Mouse (Mus musculus): ENCODE results near the gene Wdr73. TPM values are rescaled to one million over a fixed set of nuclear protein-coding genes. Genes with fewer than 3 reads are reported as not detected.

The Wdr73 gene
- polyA plus RNA-seq, 1 experiment, result 12.8 TPM

DNA sequence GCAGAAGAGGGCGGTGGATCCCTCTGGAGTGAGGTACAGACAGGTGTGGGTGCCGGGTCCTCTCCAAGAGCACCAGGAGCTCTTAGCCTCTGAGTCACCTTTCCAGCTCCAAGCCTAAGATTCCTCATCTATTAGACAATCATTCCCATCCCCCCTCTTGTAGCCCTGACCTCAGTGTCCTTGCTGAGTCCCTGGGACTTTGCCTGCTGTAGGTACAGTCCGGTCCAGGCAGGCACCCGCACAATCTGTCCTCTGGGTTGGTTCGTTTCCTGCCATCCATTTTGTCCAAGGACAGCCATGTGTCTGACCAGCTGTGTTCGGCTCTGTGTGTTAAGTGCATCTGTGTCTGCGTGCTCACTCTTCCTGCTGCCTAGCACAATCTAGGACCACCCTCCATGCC lies 12.5 kb downstream of the Wdr73 start:
- Histone ChIP-seq H3K36me3 (ENCODE audit: control insufficient read depth, insufficient read depth, low read length) (peaks cover 21% of the 10 kb centered on the region), H3K4me1 (ENCODE audit: control insufficient read depth, insufficient read depth, insufficient read length) (peaks cover 10% of the 10 kb centered on the region; the same call in 1 of the 2 replicates), H3K27ac (ENCODE audit: insufficient read depth, low read length) (peak overlapping the region; percentile 83), H3K4me3 (ENCODE audit: extremely low read depth, insufficient read depth, insufficient read length) (no peak overlapping the region), H3K27me3 (ENCODE audit: control insufficient read depth, insufficient read depth, low read length) (no peaks in the 10 kb centered on the region)
- no peak for DNase-seq (ENCODE audit: low read depth in 1 of 2, low spot score in 2 of 2)
- WGBS, result 83% methylated on average over 7 of the region's 7 CpGs
- TF ChIP-seq CTCF (IDR thresholded peaks at IDR 0.05; ENCODE audit: extremely low read depth, insufficient read depth, insufficient read length, insufficient replicate concordance) (no peak), POLR2A (IDR thresholded peaks at IDR 0.05; ENCODE audit: low read depth, low read length) (no peak)

DNA sequence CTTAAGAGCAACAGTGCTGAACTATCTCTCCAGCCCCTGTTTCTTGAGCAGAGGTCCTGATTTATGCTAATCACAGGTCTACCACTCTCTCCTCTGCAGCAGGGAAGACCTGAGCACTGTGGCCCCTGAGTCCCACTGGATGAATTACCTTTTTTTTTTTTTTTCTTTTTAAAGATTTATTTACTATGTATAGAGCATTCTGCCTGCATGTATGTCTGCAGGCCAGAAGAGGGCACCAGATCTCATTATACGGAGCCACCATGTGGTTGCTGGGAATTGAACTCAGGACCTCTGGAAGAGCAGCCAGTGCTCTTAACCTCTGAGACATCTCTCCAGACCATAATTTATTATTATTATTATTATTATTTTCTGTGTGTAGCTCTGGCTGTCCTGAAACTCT lies 15.4 kb downstream of the Wdr73 start:
- no peak for TF ChIP-seq CTCF (IDR thresholded peaks at IDR 0.05; ENCODE audit: extremely low read depth, insufficient read depth, insufficient read length, insufficient replicate concordance)
- no peak for TF ChIP-seq POLR2A (IDR thresholded peaks at IDR 0.05; ENCODE audit: low read depth, low read length)
- no peak for DNase-seq (ENCODE audit: low read depth in 1 of 2, low spot score in 2 of 2)
- no peaks in the 10 kb centered on the region for H3K27me3 ChIP-seq (ENCODE audit: control insufficient read depth, insufficient read depth, low read length)

DNA sequence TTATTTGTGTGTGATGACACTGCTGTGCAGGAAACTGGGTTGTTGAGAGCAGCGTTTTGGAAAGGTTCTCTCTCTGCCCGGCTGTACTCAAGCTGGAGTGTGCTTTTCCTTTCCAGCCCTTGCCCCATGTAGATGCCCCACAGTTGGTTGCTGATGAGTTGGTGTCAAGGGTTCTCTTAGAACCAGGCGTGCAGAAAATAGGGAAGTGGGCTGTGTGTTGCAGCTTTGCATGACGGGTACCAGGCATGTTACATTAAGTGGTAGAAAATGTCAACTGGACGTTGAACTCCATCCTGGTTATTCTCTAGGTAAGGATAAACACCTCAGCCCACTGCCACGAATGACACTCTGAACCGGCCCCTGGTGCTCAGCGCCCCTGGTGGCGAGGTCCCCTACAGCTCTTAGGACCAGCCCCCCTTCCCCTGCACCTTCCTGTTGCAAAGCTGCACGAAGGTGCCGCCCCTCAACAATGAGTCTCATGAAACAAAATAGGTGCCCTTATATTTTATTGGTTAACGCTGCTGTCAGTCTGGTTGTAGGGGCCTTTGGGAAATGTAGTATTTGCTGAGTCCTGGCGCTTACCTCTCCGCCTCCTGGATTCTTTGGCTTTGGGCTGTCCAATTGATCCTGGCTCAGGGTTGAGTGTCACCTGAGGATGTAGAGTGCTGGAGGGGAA lies 18.1 kb downstream of the Wdr73 start:
- 6% methylated on average over 14 of the region's 14 CpGs for WGBS
- DNase-seq (ENCODE audit: low read depth in 1 of 2, low spot score in 2 of 2), result peak; percentile 74 to 90
- Histone ChIP-seq H3K36me3 (ENCODE audit: control insufficient read depth, insufficient read depth, low read length) (no peaks in the 10 kb centered on the region), H3K27ac (ENCODE audit: insufficient read depth, low read length) (0 out of 2 replicates have a peak overlapping the region, but pooled peaks have one; percentile 4), H3K4me3 (ENCODE audit: extremely low read depth, insufficient read depth, insufficient read length) (peak overlapping the region; percentile 29), H3K4me1 (ENCODE audit: control insufficient read depth, insufficient read depth, insufficient read length) (peaks cover 2% of the 10 kb centered on the region; the same call in 1 of the 2 replicates), H3K27me3 (ENCODE audit: control insufficient read depth, insufficient read depth, low read length) (no peaks in the 10 kb centered on the region)
- TF ChIP-seq POLR2A (IDR thresholded peaks at IDR 0.05; ENCODE audit: low read depth, low read length), result no peak
- peak; percentile 70; the same call in 1 of the 2 replicates for TF ChIP-seq CTCF (IDR thresholded peaks at IDR 0.05; ENCODE audit: extremely low read depth, insufficient read depth, insufficient read length, insufficient replicate concordance)

More for the DNA sequence above, 15.4 kb downstream of the Wdr73 start:
- WGBS, result 3% methylated on average over 1 of the region's 1 CpGs
- peaks cover 13% of the 10 kb centered on the region; the same call in 1 of the 2 replicates for H3K4me1 ChIP-seq (ENCODE audit: control insufficient read depth, insufficient read depth, insufficient read length)
- H3K4me3 ChIP-seq (ENCODE audit: extremely low read depth, insufficient read depth, insufficient read length), result no peak overlapping the region
- no peaks in the 10 kb centered on the region for H3K36me3 ChIP-seq (ENCODE audit: control insufficient read depth, insufficient read depth, low read length)
- H3K27ac ChIP-seq (ENCODE audit: insufficient read depth, low read length), result no peak overlapping the region

DNA sequence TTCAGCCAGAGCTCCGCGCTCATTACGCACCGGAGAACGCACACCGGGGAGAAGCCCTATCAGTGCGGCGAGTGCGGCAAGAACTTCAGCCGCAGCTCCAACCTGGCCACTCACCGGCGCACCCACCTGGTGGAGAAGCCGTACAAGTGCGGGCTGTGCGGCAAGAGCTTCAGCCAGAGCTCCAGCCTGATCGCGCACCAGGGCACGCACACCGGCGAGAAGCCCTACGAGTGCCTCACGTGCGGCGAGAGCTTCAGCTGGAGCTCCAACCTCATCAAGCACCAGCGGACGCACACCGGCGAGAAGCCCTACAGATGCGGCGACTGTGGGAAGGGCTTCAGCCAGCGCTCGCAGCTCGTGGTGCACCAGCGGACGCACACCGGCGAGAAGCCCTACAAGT lies 25.3 kb downstream of the Wdr73 start:
- TF ChIP-seq CTCF (IDR thresholded peaks at IDR 0.05; ENCODE audit: extremely low read depth, insufficient read depth, insufficient read length, insufficient replicate concordance) (no peak), POLR2A (IDR thresholded peaks at IDR 0.05; ENCODE audit: low read depth, low read length) (no peak)
- 86% methylated on average over 37 of the region's 37 CpGs for whole genome bisulfite sequencing
- DNase-seq (ENCODE audit: low read depth in 1 of 2, low spot score in 2 of 2), result no peak
- peaks cover 12% of the 10 kb centered on the region for H3K36me3 ChIP-seq (ENCODE audit: control insufficient read depth, insufficient read depth, low read length)
- no peaks in the 10 kb centered on the region; the same call in 1 of the 2 replicates for H3K4me1 ChIP-seq (ENCODE audit: control insufficient read depth, insufficient read depth, insufficient read length)
- no peaks in the 10 kb centered on the region for H3K27me3 ChIP-seq (ENCODE audit: control insufficient read depth, insufficient read depth, low read length)
- H3K4me3 ChIP-seq (ENCODE audit: extremely low read depth, insufficient read depth, insufficient read length), result no peak overlapping the region
- no peak overlapping the region for H3K27ac ChIP-seq (ENCODE audit: insufficient read depth, low read length)

DNA sequence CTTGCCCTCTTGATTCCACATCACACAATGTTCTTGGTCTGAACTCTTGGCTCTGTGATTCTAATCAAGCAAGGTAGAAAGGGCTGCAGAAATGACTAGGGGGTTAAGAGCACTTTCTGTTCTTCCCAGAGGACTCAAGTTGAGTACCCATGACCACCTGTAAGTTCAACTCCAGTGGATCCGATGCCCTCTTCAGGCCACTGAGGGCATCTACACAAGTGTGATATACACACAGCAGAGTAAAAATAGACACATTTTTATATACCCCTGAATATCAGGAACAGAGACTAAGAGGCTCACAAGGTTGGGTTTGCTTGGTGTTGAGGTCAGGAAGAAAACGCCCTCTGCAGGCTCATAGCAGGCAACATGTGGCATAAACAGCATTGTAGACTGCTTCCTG lies 27.4 kb downstream of the Wdr73 start:
- H3K4me3 ChIP-seq (ENCODE audit: extremely low read depth, insufficient read depth, insufficient read length), result no peak overlapping the region
- no peak for TF ChIP-seq POLR2A (IDR thresholded peaks at IDR 0.05; ENCODE audit: low read depth, low read length)
- TF ChIP-seq CTCF (IDR thresholded peaks at IDR 0.05; ENCODE audit: extremely low read depth, insufficient read depth, insufficient read length, insufficient replicate concordance), result no peak
- H3K36me3 ChIP-seq (ENCODE audit: control insufficient read depth, insufficient read depth, low read length), result peaks cover 14% of the 10 kb centered on the region
- 93% methylated on average over 2 of the region's 2 CpGs for WGBS
- no peak for DNase-seq (ENCODE audit: low read depth in 1 of 2, low spot score in 2 of 2)
- no peak overlapping the region for H3K27ac ChIP-seq (ENCODE audit: insufficient read depth, low read length)
- H3K27me3 ChIP-seq (ENCODE audit: control insufficient read depth, insufficient read depth, low read length), result no peaks in the 10 kb centered on the region
- no peaks in the 10 kb centered on the region; the same call in 1 of the 2 replicates for H3K4me1 ChIP-seq (ENCODE audit: control insufficient read depth, insufficient read depth, insufficient read length)

DNA sequence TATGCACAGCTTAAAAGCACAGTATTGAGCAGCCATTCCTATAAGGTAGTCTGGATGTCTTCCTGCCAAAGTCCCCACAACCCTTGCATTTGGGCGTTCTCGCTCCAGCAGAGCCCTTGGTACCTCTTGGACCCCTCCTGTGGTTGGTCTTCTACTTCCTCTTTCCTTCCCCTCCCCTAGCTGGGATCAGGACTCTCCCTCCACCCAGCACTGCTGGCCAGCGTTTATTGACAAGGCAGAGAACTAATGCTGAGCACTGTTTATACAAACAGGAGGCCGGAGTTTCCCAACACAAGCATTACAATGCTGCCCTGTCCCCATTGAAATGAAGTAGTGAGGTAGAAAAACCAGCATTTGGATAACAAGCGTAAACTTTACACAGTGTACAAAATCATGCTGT lies 28.0 kb downstream of the Wdr73 start:
- Histone ChIP-seq H3K4me1 (ENCODE audit: control insufficient read depth, insufficient read depth, insufficient read length) (no peaks in the 10 kb centered on the region; the same call in 1 of the 2 replicates), H3K4me3 (ENCODE audit: extremely low read depth, insufficient read depth, insufficient read length) (no peak overlapping the region), H3K27ac (ENCODE audit: insufficient read depth, low read length) (no peak overlapping the region), H3K27me3 (ENCODE audit: control insufficient read depth, insufficient read depth, low read length) (no peaks in the 10 kb centered on the region), H3K36me3 (ENCODE audit: control insufficient read depth, insufficient read depth, low read length) (peaks cover 14% of the 10 kb centered on the region)
- DNase-seq (ENCODE audit: low read depth in 1 of 2, low spot score in 2 of 2), result no peak
- 76% methylated on average over 5 of the region's 5 CpGs for WGBS
- TF ChIP-seq CTCF (IDR thresholded peaks at IDR 0.05; ENCODE audit: extremely low read depth, insufficient read depth, insufficient read length, insufficient replicate concordance) (no peak), POLR2A (IDR thresholded peaks at IDR 0.05; ENCODE audit: low read depth, low read length) (no peak)

DNA sequence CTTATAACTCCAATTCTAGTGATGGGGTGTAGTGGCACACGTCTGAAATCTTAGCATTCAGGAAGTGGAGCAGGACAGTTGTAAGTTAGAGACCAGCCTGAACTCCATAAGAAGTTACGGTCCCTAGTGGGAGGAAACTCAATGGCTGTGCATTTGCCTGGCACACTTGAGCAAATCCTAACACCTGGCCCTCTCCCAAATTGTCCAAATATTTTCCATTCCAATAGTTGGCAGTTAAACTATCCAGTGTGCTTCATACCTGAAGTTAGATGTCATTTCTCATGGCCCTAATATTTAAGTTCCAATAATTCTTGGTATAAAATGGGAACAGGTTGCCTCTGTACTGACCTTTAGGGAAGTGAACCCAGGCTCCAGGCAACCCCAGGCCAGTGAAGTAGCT lies 32.4 kb downstream of the Wdr73 start:
- no peak for DNase-seq (ENCODE audit: low read depth in 1 of 2, low spot score in 2 of 2)
- 81% methylated on average over 2 of the region's 2 CpGs for WGBS
- TF ChIP-seq CTCF (IDR thresholded peaks at IDR 0.05; ENCODE audit: extremely low read depth, insufficient read depth, insufficient read length, insufficient replicate concordance), result no peak
- no peak for TF ChIP-seq POLR2A (IDR thresholded peaks at IDR 0.05; ENCODE audit: low read depth, low read length)
- Histone ChIP-seq H3K36me3 (ENCODE audit: control insufficient read depth, insufficient read depth, low read length) (peaks cover 4% of the 10 kb centered on the region), H3K27me3 (ENCODE audit: control insufficient read depth, insufficient read depth, low read length) (no peaks in the 10 kb centered on the region), H3K4me3 (ENCODE audit: extremely low read depth, insufficient read depth, insufficient read length) (no peak overlapping the region), H3K4me1 (ENCODE audit: control insufficient read depth, insufficient read depth, insufficient read length) (peaks cover 8% of the 10 kb centered on the region; the same call in 1 of the 2 replicates), H3K27ac (ENCODE audit: insufficient read depth, low read length) (no peak overlapping the region)
